Mouse (Mus musculus): Measurements from ENCODE around the gene Cyp51.
"Not testable (repeated sequence)": the region's sequence is repeated elsewhere in the genome, so short reads cannot be mapped to it uniquely, and the experiment has no call there.

The Cyp51 gene

GRCm38 (mm10) chr5:4104341-4105040, at the start of gene Cyp51:
TSS of gene Cyp51 (minus strand) at chr5:4104746.
- DNase-seq (ENCODE audit: low spot score), result peak; percentile 88

GRCm38 (mm10) chr5:4112570-4113098, 8.1 kb upstream of the Cyp51 start:
- DNase-seq (ENCODE audit: low spot score), result no peak

GRCm38 (mm10) chr5:4107056-4107455, 2.5 kb upstream of the Cyp51 start:
- not testable (repeated sequence) for DNase-seq (ENCODE audit: low spot score)

GRCm38 (mm10) chr5:4105651-4106186, 1.2 kb upstream of the Cyp51 start:
- DNase-seq (ENCODE audit: low spot score), result no peak

DNA sequence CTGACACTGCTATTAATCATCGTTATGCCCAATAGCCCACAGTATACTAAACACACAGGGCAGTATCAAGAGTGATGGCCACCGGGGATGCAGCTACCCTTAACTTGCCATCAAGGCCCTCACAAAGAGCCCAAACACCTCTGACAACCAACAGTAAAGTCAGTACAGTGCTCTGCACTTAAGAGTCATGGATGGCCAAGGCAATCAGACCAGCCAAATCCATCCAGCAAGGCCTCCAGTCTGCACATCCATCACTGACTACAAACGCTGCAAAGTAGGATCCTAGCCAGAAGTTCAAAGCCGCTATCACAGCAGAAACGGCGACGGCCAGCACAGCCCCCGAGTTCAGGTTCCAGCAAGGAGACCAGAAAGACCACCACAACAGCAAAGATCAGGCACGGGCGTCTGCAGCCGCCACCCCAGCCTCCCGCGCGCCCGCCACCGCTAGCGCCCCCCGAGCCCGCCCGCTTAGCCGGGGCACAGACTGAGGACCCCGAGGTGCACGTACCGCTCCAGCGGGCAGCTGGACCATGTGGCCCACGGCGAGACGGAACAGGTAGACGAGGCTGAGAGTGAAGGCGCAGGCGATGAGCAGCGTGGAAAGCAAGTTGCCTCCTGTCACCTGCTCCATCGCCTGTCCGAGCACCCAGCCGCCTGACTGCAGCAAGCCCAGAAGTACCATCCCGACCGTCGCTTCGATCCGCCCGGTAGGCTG, 763 bp downstream of the Cyp51 start:
- DNase-seq (ENCODE audit: low spot score), result no peak

DNA sequence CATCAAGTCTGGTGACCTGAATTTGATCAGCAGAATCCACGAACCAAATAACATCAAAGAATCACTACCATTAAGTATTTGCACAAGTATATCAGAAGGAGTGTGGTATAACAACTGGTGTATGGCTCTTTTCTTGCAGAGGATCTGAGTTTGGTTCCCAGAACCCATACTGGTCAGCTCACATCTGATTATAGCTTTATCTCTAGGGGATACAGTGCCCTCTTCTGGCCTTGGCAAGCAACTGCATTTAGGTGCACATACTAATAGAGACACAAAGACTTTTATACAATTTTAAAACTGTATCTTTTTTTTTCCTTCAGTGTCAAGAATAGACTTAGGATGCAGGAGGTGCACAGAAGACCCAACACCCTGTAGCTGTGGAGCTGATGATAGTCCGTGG, 2.8 kb downstream of the Cyp51 start:
- DNase-seq (ENCODE audit: low spot score), result no peak

GRCm38 (mm10) chr5:4101031-4101430, 3.5 kb downstream of the Cyp51 start:
- no peak for DNase-seq (ENCODE audit: low spot score)

DNA sequence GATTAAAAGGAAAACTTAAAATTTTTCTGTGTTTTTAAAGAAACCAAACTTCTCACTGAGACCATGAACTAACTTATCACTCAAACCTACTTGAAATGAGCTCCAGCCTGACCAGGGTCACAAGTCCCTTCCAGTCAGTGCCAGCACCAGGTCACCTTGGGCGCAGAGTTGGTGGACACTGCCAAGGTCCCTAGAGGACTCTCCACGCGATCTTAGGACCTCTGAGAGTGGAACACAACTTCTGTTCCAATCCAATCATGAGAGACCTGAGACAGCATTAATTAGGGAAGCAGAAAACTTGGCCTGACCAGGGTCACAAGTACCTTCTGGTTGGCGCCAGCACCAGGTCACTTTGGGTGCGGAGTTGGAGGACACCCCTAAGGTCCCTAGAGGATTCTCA, 10.1 kb downstream of the Cyp51 start:
- DNase-seq (ENCODE audit: low spot score), result no peak

DNA sequence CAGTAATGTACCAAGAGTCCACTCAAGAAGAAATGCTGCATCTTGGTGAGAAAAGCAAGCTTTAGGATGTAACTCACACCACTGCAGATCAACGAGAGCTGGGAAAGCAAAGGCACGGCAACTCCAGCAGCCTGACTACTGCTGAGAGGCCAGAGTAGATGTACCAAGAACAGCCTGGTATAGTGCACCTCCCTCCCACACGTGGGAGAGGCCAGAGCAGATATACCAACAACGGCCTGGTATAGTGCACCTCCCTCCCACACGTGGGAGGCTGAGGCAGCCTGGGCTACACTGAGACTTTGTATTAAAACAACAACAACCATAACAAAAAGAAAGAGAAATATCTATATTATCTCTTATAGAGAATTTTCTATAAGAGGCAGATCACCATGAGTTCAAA, 16.4 kb downstream of the Cyp51 start:
- DNase-seq (ENCODE audit: low spot score), result no peak

- DNase-seq (ENCODE audit: low spot score), result no peak
These were observed 18.2 kb downstream of the Cyp51 start for GRCm38 (mm10) chr5:4086309-4086708.

DNA sequence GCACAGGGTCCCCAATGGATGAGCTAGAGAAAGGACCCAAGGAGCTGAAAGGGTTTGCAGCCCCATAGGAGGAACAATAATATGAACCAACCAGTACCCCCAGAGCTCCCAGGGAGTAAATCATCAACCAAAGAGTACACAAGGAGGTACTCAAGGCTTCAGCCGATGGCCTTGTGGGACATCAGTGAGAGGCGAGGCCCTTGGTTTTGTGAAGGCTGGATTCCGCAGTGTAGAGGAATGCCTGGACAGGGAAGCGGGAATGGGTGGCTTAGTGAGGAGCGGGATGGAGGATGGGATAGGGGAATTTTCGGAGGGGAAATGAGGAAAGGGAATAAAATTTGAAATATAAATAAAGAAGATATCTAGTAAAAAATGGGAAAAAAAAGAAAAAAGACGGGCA, 19.6 kb downstream of the Cyp51 start:
- no peak for DNase-seq (ENCODE audit: low spot score)

GRCm38 (mm10) chr5:4081513-4081912, 23.0 kb downstream of the Cyp51 start:
- DNase-seq (ENCODE audit: low spot score), result no peak

GRCm38 (mm10) chr5:4080861-4081260, 23.7 kb downstream of the Cyp51 start:
- no peak for DNase-seq (ENCODE audit: low spot score)

DNA sequence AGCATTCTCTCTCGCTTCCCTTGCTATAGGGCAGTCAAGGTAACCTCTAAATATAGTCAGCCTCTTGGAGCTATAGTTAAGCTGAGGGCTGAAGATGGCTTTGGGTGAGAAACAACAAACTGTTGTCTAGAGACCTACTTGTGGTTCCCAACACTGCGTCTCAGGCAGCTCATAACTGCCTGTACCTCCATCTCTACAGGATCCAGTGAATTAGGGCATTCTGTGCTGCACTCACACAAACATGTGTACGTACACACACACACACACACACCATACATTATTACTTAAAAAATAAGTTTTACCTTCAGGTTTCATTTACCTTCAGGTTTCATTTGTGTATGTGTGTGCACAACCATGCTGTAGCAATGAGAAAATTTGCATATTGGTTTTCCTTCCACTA, 25.5 kb downstream of the Cyp51 start:
- DNase-seq (ENCODE audit: low spot score), result no peak

DNA sequence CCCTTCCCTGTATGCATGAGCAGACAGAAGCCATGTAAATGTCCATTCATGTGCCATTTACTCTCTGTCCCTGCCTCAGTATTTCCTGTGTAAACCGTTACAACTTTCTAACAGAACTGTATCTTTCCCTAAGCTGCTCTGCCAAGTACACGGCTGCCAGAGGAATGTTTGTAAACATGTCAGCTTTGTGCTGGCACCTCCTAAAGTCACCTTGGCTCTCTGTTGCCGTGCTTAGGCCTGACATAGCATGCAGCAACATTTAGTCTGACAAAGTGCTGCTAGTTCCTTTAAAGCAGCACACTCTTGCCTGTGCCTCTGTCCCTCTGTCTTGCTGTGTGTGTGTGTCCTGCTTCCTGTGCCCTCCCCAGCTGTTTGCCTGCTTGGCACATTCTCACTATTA, 37.3 kb downstream of the Cyp51 start:
- no peak for DNase-seq (ENCODE audit: low spot score)

- no peak for DNase-seq (ENCODE audit: low spot score)
These were observed 38.0 kb downstream of the Cyp51 start for GRCm38 (mm10) chr5:4066476-4067115.

DNA sequence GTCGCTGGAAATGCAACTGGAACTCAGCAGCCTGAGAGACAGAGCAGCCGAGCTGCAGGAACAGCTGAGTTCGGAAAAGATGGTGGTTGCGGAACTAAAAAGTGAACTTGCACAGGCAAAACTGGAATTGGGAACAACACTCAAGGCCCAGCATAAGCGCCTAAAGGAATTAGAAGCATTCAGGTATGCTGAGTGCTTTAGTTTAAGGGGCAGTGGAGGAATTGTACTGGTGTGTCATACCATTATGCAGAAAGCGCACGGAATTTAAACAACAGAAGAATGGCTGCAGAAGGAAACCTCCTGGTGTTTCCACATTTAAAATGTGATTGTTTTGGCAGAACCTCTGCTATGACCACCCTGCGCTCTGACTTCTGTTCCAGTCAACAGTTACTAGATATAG, 44.2 kb downstream of the Cyp51 start:
- DNase-seq (ENCODE audit: low spot score), result no peak

GRCm38 (mm10) chr5:4040922-4041321, 63.6 kb downstream of the Cyp51 start:
- no peak for DNase-seq (ENCODE audit: low spot score)

GRCm38 (mm10) chr5:4040372-4040771, 64.2 kb downstream of the Cyp51 start:
- no peak for DNase-seq (ENCODE audit: low spot score)

DNA sequence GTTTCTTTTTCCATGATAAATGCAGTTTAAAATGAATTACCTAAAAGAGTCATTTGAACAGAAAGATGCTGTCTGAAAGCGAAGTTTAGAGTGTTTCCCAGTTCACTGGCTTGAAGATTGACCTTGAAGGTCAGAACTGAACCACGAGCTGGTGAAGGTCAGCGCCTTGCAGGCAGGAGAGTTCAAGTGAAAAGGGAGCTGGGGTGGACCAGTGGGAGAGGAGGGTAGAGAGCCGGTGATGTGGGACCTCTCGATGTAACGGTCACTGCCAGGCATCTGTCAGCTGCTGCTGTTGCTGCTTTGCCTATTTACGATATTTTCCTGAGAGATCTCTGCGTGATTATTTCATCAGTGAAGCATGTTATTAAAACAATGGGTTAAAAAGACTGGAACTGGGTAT, 65.2 kb downstream of the Cyp51 start:
- no peak for DNase-seq (ENCODE audit: low spot score)

DNA sequence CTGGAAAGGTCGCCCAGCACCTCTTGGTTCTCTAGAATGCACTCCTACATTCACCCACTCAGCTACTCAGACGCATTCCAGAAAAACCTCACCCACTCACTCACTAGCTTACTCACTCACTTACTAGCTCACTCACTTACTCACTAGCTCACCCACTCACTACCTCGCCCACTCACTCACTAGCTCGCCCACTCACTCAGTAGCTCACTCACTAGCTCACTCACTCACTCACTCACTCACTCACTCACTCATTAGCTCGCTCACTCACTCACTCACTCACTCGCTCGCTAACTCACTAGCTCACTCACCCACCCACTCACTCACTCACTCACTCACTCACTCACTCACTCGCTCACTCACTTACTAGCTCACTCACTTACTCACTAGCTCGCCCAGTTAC, 67.9 kb downstream of the Cyp51 start:
- no peak for DNase-seq (ENCODE audit: low spot score)

DNA sequence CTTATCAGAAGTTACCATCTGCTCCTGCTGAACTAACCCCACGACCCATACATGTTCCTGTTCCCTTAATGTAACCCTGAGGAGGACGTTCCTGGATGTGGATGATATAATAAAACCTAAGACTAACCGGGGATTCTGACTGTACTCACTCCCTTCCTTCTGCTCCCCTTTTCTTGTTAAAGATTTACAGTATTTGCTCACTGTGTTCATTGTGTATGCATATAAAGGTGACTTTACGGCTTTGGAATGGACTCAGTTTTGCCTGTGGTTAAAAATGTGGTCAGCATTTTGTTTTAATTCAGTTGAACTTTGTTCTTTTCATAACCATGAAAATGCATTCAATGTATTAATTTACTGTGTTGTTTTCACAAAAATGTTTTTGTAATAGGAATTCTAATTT, 72.7 kb downstream of the Cyp51 start:
- no peak for DNase-seq (ENCODE audit: low spot score)

Data from urinary bladder, postnatal 25 days (tissue).